Mouse (Mus musculus): ENCODE data around the gene Flvcr1.
"Not testable (repeated sequence)": the region's sequence is repeated elsewhere in the genome, so short reads cannot be mapped to it uniquely, and the experiment has no call there.

Gene Flvcr1

GRCm38 (mm10) chr1:191041352-191041751 lies 15.4 kb upstream of the Flvcr1 start:
- no peak for DNase-seq (ENCODE audit: low spot score in 2 of 2)

DNA sequence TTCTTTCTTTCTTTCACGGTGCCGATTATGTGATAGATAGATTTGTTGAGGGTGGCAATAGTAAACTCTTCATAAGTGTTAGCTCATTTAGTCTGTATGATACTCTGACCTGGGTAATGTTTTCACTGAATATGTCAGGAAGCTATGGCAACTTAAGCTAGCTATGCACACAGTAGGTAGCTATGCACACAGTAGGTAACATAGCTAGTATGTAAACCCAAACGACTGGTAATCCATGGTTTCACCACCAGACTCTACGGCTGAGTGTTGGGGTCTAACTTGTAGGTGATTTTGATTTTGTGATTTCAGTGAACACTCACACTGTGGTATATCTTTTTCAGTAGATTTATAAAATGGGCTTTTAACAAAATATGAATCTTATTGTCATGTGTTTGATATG lies 12.0 kb upstream of the Flvcr1 start:
- DNase-seq (ENCODE audit: low spot score in 2 of 2), result no peak

GRCm38 (mm10) chr1:191036554-191037334 lies 10.8 kb upstream of the Flvcr1 start, which contains the start of gene Spata45:
Gene Spata45, plus strand, starts transcription at chr1:191036639.
- no peak for DNase-seq (ENCODE audit: low spot score in 2 of 2)

- DNase-seq (ENCODE audit: low spot score in 2 of 2), result no peak
These were observed 9.7 kb upstream of the Flvcr1 start for GRCm38 (mm10) chr1:191035649-191036048.

- DNase-seq (ENCODE audit: low spot score in 2 of 2), result not testable (repeated sequence)
These were observed 5.0 kb upstream of the Flvcr1 start for GRCm38 (mm10) chr1:191030922-191031425.

DNA sequence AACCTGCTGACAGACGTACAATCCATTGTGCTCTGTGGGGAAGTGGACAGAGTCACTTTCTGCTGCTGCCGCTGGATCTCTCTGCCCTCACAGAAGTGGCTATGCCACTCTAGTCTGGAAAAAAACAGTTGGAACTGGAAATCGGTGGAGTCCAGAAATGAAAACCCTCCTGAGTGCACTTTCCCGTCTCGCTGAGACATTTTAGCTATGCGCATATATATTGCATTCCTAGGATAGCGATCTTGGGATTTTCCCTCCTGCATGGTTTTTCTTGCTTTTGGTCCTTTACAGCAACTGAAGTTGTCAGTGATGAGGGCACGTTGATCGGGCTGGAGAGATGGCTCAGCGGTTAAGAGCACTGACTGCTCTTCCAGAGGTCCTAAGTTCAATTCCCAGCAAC lies 4.2 kb upstream of the Flvcr1 start:
- no peak for DNase-seq (ENCODE audit: low spot score in 2 of 2)

DNA sequence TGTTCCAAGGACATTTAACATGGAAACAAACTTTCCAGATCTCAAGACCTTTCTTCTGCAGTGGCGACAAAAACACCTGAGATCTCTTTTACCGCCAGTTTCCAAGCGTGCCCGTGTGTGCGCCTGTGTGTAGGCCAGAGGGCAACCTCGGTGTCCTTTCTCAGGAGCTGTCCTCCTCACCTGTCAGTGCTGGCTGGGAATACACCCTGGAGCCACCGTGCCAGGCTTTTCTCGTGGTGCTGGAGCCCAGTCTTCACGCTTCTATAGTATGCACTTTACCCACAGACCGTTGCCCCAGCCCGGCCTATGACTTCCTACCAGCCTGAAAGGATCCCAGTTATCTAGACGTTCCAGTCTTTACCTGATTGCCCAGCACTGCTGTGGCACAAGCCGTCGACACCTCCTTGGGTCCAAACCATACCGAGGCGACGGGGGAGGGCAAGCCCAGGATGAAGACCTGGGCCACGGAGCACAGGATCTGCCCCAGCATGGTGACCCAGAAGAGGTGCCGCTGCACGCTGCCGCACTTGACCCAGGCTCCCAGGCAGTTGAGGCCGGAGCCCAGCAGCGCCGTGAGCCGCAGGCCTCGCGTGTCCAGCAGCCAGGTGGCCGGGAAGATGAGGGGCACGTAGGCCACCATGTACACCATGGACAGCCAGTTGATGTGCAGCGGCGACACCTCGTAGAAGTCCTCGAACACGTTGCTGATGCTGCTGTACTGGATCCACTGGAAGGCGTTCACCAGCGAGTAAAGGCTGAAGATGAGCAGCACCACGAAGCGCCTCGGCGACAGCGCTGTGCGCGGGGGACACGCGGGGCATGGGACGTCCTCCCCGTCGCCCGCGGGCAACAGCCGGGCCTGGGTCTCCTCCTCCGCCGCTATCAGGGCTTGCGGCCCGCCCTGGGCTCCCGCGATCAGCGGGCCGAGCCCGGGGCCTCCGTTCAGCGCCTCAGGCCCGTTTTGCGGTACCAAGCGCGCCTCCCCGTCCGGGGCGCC lies 644 bp downstream of the Flvcr1 start:
- peak in 1 of 2 experiments; percentile 74 for DNase-seq (ENCODE audit: low spot score in 2 of 2)

GRCm38 (mm10) chr1:191023806-191024205 lies 2.2 kb downstream of the Flvcr1 start:
- DNase-seq (ENCODE audit: low spot score in 2 of 2), result not testable (repeated sequence)

DNA sequence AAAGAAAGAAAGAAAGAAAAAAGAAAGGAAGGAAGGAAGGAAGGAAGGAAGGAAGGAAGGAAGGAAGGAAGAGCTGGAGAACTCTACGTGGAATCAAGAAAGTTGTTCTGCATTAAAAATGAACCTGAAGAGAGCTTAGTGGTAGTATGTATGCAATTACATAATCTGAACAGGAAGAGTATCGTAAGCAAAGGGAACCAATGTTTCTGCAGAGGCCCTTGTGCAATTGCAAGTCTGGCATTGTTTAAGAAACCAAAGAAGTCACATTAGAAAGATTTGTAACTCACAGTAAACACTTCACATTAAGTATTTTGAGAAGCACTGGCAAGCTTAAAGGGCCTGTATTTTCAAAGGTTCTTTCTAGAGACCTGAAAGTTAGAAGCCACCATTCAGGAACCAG lies 2.8 kb downstream of the Flvcr1 start:
- no peak for DNase-seq (ENCODE audit: low spot score in 2 of 2)

- DNase-seq (ENCODE audit: low spot score in 2 of 2), result no peak
These were observed 4.9 kb downstream of the Flvcr1 start for GRCm38 (mm10) chr1:191021016-191021415.

- DNase-seq (ENCODE audit: low spot score in 2 of 2), result no peak
These were observed 5.6 kb downstream of the Flvcr1 start for GRCm38 (mm10) chr1:191020217-191020924.

GRCm38 (mm10) chr1:191019803-191020202 lies 6.2 kb downstream of the Flvcr1 start:
- no peak for DNase-seq (ENCODE audit: low spot score in 2 of 2)

DNA sequence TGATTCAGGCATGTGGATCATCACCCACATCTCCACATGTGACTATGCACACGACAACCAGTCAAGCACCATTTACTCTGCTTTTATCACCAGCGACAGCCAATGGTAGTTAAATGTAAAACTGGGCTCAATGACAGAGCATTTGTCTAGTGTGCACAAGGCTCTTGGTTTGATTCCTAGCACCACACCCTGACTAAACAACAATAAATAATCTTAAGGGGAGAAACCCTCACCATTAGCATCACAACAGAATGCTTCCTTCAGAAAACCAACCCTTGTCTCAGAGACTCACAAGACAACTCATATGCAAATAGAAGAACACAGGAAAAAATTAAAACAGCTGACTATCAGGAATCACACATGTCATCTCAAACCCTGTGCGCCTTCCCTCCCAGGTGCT lies 11.7 kb downstream of the Flvcr1 start:
- no peak for DNase-seq (ENCODE audit: low spot score in 2 of 2)

GRCm38 (mm10) chr1:191008707-191009106 lies 17.3 kb downstream of the Flvcr1 start:
- peak in 1 of 2 experiments; percentile 54 for DNase-seq (ENCODE audit: low spot score in 2 of 2)

GRCm38 (mm10) chr1:191002201-191002600 lies 23.8 kb downstream of the Flvcr1 start:
- DNase-seq (ENCODE audit: low spot score in 2 of 2), result peak in 1 of 2 experiments; percentile 53

- peak in 1 of 2 experiments; percentile 44 for DNase-seq (ENCODE audit: low spot score in 2 of 2)
These were observed 25.3 kb downstream of the Flvcr1 start for GRCm38 (mm10) chr1:191000686-191001085.

GRCm38 (mm10) chr1:190998027-190998426 lies 27.9 kb downstream of the Flvcr1 start:
- DNase-seq (ENCODE audit: low spot score in 2 of 2), result no peak

DNA sequence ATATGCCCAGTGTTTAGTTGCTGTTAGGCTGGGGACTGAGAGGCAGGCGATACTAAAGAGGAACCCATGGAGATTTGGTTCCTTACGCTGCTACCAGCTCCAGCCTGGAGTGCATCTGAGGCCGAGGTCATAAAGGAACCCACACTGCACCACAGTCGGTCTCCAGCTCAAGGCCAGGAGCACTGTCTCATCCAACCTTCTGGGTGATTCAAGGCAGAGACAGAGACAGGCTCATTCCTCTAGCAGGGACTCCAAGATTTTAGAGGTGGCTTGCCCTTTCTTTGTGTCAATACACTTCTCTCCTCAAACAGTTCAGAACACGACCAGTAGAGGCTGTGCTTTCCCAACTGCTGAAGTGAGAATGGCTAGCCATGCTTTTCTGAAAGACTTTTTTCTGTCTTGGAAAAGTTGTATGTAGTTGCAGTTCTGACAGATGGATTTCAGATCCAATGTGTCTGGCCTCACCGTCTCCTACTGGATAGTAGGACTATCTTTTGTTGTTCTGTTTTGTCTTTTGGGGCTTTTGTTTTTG lies 29.5 kb downstream of the Flvcr1 start:
- DNase-seq (ENCODE audit: low spot score in 2 of 2), result no peak

DNA sequence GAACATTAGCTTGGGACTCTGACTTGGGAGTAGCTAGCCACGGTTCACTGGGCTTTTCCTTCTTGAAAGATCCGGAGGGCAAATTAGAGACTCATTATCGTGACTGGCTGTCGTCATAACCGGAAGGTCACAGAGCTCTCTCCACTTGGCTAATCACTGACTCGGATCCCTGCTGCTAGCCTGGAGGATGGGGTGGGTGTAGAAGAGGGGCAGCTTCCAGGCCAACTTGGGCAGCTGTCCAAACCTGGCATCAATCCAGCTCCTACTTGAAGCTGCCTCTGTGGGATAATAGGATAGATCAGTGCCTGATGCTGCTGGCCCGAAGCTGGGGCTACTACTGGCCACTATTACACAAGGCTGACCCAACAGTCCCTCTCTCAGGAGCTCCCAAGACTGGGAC lies 30.4 kb downstream of the Flvcr1 start:
- peak in 1 of 2 experiments; percentile 19 for DNase-seq (ENCODE audit: low spot score in 2 of 2)

- DNase-seq (ENCODE audit: low spot score in 2 of 2), result no peak
These were observed 36.4 kb downstream of the Flvcr1 start for GRCm38 (mm10) chr1:190989437-190990082.

DNA sequence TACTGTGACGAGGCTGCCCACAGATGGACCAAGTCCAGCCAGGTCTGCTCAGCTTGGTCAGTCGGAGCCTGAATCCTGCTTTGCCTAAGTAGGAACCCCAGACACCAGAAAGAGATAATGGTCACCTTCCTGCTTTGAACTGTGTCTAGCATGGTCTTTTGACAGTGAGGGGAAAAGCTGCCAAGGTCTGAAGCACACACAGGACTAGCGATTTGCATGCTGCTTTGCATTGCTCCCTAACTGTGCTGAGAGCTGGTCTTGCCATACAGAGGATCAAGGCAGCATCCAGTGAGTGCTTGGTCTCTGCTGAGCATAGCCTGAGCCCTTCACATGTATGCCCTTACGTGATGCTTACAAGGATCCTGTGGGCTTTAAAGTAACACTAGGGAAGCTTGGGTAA lies 44.5 kb downstream of the Flvcr1 start:
- DNase-seq (ENCODE audit: low spot score in 2 of 2), result no peak

Data from spleen, postnatal 4 days (tissue).